Mouse (Mus musculus) central nervous system, embryonic 14 days (tissue): ENCODE results near the gene Igdcc3. TPM values are rescaled to one million over a fixed set of nuclear protein-coding genes. Genes with fewer than 3 reads are reported as not detected.

Source experiments
- polyA plus RNA-seq: library from polyadenylated mRNA; depleted of rRNA; stranded (reverse); fragments of >200 nt; gene quantifications from 2 replicates; pipeline ENCODE4 v1.2.3, GENCODE M21; 2012; rRNA removed

Igdcc3 gene
- polyA plus RNA-seq, result 14.3 and 17.3 TPM in 2 replicates

DNA sequence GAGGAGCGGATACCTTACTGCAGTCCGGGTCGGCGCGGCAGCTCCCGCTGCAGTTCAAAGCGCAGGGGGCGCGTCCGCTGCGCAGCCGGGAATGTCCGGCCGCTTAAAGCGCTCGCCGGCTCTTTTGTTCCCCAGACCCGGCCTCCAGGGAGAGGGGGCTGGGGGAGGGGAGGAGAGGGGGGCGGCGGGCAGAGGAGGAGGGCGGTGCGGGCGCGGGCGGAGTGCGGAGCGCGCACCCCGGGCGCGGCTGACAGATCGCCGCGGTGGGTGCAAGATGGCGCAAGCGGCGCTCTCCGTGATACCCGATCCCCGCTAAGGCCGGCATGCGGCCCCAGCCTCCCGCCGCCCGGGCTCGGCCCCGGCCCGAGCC, at the start of gene Igdcc3:
Gene Igdcc3 (plus strand): TSS at position 254 of the 370 bp plus-strand sequence.

DNA sequence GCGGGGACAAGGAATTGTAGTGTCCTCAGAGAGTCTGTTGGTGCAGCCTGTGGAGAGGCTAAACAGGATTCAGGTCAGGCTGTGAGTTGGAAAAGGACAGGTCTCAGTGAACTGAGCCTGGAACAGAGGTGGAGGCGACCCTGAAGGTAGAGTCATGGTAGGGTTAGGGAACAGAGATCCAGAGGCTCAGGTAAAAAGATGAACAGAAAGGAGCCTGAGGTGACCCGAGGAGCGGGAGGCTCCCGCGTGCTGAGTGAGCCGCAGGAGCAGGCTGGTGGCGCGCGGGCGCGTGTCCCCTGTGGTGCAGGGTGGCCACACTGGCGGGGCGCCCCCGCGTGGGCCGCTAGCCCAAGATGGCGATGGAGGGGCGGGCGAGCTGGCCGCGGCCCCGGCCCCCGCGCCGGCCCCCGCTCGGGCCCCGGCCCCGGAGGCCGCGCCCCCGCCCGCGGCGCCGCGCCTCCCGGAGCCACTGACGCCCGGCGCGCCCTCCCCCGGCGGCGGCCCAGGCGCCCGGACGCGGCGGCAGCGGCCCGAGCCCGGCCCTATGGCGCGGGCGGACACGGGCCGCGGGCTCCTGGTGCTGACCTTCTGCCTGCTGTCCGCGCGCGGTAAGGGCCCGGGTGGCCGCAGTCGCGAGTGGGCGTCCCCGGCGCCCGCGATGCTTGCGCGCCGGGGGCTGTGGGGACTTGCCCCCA, 39.9 kb upstream of the Igdcc3 start, which contains the start of gene Igdcc4:
Gene Igdcc4 (plus strand): TSS at position 496 of the 695 bp plus-strand sequence.

DNA sequence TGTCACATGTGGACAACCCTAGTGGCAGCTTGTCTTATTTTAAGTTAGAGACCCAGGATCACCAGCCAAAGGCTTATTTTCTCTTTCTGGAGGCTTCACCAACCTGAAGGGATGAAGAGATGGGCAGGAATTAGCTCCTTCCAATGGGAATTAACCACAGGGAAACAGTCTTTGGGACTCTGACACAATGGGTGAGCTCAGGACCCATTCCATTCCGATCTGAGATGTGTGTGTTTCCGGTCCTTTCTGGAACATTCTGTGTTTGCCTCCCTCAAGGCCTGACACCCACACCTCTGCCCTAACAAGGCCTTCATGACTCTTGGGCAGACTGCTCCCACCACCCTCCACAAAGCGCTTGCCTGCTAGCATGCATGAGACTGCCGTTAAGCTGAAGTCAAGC, 54.1 kb downstream of the Igdcc3 start, which contains the start of gene Parp16:
Gene Parp16 (plus strand): TSS at position 301 of the 400 bp plus-strand sequence.

Other genes starting within 250 kb of the Igdcc3 start
- 0.06 and 0.07 TPM in 2 replicates for gene Slc24a1, start 189.6 kb upstream of the Igdcc3 start, polyA plus RNA-seq
- gene Ints14, start 180.3 kb upstream of the Igdcc3 start, polyA plus RNA-seq, result 34.6 and 36.3 TPM in 2 replicates
- 104 and 119 TPM in 2 replicates for gene Hacd3, start 119.5 kb upstream of the Igdcc3 start, polyA plus RNA-seq
- gene Dpp8, start 108.8 kb upstream of the Igdcc3 start, polyA plus RNA-seq, result 55.1 and 59.0 TPM in 2 replicates
- gene Igdcc4, start 39.7 kb upstream of the Igdcc3 start, polyA plus RNA-seq, result 28.8 and 39.9 TPM in 2 replicates
- gene Parp16, start 54.2 kb downstream of the Igdcc3 start, polyA plus RNA-seq, result 4.9 and 6.8 TPM in 2 replicates
- 0.23 and 0.93 TPM in 2 replicates for gene Cilp, start 124.0 kb downstream of the Igdcc3 start, polyA plus RNA-seq
- gene Clpx, start 153.1 kb downstream of the Igdcc3 start, polyA plus RNA-seq, result 21.0 and 21.8 TPM in 2 replicates
- gene Pdcd7, start 204.9 kb downstream of the Igdcc3 start, polyA plus RNA-seq, result 15.6 and 16.1 TPM in 2 replicates
- gene Ubap1l, start 219.9 kb downstream of the Igdcc3 start, polyA plus RNA-seq, result 5.6 and 6.2 TPM in 2 replicates